Mouse (Mus musculus): ENCODE results near the gene Ccl12.

Gene Ccl12

DNA sequence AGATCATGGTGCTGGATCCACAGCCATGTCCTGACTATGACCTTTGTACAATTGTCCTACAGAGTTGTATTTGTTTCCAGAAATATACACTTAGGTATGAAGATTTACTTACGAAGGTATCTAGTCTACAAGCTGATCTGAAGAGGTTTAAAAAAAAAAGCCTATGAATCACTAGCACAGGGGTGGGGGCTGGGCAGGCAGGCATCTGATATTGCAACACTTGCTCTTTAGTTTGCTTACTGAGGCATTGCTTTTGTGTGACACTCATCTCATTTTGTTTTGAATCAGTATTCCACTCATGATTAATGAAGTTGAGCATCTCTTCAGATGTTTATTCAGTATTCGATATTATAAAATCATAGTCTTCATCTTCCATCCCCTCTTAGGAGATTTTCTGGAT lies 34.6 kb downstream of the Ccl12 start:
- DNase-seq (ENCODE audit: extremely low spot score, low read depth, low spot score), result no peak

DNA sequence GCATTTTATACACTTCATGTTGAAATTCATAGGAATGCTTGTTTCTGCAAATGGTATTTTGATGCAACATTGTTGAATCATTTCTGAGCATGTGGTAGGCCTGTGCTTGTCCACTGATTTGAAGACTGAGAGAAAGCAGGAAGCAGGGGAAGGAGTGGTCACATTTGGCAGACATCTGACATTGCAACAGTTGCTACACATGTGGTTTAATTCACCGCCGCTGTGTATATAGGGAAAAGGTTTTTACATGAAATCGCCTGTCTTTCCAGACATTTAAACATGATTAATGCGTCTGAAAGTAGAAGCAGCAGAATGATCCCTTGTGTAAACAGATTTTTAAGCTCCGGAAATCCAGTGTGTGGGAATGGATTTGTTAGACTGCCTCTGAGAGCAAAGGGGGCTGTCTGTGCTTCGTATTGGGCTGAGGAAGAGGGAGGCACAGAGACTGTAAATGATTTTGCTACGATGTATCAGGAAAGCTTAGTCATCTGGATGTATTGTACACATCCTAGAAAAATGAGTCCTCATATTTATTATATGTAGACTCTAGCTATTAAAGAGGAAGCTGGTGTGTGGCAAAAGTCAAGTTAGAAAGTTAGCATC lies 37.9 kb downstream of the Ccl12 start:
- DNase-seq (ENCODE audit: extremely low spot score, low read depth, low spot score), result peak; percentile 8
